Mouse (Mus musculus) adrenal gland, adult 2 months (tissue): ENCODE data around the gene Slc39a11. TPM values are rescaled to one million over a fixed set of nuclear protein-coding genes. Genes with fewer than 3 reads are reported as not detected.

Experiments
- DNase-seq: peaks from one replicate; pipeline ENCODE4 v3.0.0; 2021
- polyA plus RNA-seq: library from polyadenylated mRNA; depleted of rRNA; stranded (reverse); fragments of >200 nt; gene quantifications from 2 replicates; pipeline ENCODE4 v1.2.3, GENCODE M21; 2012
- total RNA-seq, 2 experiments: library from RNA; stranded (reverse); gene quantifications; 2 replicates each; pipeline ENCODE4 v1.2.3; 2021

The Slc39a11 gene
- total and polyA plus RNA-seq, 3 experiments = 22.9 to 34.4 (median 31.5) TPM

DNA sequence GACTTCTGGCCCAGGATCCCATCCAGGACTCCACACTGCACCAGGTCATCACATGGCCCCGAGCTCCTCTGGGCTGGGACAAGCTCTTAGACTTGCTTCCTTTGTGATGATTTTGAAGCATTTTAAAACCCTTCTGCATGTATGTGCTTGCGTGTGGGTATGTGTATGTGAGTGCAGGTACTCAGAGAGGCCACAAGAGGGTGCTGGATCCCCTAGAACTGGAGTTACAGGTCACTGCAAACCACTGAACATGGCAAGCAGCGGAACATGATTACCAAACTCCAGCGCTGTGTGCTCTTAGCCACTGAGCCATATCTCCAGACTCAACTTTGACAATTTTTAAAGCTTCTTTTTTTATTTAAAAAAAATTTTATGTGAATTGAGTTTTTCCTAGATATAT, 249.0 kb downstream of the Slc39a11 start:
- DNase-seq = no peak

DNA sequence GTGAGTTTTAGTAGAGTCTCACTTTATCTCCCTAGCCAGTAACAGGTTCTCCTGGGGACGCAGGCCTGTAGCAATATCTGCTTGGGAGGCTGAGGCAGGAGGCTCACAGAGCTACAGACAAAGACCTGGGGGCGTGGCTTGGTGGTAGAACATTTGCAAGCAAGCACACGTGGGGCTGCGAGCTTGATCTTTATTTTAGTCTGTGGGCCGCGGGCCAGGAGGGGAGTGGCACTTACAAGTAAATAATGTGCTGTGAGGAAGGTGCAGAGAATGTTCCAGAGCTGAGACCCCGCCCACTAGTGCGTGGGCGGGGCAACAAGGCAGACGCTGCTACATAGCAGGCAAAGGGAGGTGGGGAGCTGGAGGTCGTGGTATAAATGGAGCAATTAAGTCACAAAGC, 250.3 kb downstream of the Slc39a11 start:
- no peak for DNase-seq

DNA sequence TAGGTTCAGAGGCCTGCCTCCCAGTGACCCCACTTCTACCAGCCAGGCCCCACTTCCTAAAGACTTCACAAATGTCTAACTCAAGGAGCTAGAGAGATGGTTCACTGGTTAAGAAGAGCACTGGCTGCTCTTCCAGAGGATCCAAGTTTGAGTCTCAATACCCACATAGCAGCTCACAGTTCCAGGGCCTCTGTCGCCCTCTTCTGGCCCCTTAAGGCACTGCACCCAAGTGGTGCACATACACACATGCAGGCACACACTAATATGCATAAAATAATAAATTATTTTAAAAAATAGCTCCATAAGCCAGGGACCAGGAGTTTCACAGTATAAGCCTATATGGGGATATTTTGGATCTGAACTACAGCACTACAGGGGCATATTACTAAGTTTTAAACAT, 252.5 kb downstream of the Slc39a11 start:
- no peak for DNase-seq

DNA sequence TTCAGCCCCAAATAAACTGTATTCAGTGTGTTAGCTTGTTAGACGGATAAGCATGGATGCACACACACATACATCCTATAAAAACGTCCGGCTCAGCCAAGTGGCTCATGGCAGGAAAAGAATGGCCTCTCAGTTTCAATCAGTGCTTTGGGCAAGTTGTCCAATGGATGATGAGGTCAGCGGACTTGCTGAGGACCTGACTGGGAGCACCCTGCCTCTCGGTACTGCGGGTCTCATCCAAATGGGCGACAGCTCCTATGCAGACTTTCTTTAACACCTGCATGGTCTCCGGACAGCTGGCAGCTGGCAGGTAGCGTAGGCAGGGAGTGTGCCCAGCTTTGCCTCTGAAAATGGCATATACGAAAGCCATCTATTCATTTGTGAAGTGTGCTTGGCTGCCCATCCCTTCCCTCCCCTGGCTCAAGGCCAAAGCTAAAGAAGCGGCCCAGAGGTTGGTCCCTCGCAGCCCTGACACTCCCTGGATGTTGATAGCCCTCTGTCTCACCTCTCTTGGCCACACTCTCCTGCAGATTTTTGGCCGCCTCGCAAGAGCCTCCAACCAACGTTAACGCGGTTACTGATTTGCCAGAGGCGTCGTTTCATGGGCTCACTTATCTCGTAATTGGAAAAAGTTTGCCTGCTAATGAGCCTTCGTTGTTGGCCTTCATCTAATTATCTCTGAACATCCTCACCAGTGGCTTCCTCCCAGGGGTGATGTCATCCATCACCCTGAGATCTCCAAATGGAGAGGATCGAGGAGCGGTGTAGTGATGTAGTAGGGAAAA, 256.3 kb downstream of the Slc39a11 start:
- no peak for DNase-seq

DNA sequence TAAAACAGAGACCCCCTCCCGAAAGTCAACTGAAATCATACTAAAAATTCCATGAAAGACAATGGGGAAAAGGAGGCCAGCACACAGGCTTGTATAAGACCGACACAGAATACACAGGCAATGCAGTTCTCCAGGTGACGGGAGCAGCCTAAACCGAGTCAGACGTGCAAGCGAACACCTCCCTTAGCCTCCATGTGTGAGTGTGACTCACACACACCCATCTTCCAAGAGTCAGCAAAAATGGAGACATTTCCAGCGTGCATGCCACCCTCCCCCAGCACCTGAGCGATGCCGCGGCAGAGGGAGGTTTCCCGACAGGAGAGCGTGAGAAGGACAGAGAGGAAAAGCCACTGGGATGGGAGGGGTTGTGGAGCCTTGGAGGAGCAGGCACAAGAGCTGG, 258.2 kb downstream of the Slc39a11 start:
- DNase-seq = no peak

DNA sequence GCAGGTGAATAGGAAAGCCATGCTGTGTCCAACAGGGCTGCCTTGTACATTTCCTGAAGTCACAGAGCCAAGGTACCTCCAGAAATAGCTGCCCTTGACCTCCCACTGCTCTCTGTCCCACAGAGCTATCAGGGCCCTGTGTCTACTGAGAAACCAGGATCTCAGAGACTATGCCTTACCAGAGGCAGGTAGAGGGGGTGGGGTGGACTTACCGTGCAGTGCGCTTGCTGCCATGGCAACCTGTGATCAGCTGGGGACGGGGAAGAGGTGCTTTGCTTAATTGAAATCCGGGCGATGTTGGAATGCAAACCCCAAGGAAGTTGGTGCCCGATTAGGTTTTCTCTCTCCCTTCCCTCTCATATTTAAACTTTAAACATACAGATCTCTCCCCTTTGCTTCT, 260.2 kb downstream of the Slc39a11 start:
- no peak for DNase-seq

DNA sequence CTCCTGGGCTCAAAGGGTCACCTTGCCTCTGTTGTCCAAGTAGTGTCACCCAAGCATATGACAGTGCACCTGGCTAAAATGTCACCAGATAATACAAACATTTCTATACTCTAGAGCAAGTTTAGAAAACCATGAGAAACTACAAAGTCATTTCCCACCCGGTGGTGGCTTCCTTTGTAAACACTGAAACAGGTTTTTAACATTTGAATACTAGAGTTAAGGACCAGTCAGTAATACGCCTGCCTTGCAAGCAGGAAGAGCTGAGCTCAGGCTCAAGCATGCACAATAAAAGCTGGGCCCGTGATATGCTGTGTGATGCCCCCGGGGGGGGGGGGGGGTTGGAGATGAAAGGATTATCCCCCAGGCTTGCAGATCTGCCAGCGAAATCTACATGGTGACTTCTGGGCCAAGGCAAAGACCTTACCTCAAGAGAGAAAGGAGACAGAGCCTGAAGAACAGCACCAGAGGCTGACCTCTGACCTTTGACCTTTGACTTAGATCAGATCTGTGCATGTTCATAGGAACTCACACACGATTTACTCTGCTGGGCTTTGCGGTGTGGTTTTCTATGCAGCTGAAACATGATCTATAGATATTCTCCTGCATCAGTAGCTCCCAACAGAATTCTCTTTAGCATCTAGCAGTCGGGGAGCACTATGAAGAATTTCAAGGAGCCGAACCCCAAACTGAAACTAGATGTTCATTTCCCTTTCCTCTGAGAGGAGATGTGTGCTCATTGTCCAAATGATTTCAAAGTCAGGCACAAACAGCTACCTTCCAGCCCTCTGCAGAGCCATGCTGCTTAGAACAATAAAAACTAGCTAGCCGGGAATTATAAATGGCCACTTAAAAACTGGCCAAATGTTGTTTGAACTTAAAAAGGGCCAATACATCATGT, 267.0 kb downstream of the Slc39a11 start:
- DNase-seq = no peak

DNA sequence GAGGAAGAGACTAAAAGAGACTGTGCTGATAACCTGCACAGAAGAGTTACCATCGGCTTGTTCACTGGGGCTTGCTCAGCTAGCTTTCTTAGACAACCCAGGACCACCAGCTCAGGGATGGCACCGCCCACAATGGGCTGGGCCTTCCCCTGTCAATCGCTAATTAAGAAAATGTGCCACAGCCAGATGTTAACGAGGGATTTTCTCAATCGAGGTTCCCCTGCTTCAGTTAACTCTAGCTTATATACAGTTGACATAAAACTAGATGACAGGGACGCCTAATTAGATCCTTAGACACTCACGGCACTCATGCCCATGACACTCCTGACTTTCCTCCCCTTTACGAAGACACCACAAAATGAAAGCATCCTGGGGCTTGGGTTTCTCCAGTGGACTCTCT, 268.3 kb downstream of the Slc39a11 start:
- DNase-seq = no peak

DNA sequence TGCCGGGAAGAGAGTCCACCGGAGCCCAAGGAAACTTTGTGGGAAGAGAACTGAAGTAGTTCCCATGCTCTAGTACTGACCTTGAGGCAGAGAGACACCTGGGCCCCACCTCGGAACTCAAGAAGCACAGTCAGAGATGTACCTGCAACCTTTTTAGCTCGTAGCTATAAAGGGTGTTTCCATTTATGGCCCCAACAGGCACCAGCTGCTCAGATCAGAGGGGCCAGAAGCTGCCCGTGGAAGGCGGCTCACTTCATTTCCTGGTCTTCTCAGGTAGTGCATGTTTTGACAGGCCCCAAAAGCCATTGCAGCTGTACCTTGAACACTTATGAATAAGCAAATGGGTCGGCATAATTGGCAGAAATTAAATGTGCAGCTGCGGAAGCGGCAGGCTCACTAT, 271.0 kb downstream of the Slc39a11 start:
- DNase-seq = no peak

DNA sequence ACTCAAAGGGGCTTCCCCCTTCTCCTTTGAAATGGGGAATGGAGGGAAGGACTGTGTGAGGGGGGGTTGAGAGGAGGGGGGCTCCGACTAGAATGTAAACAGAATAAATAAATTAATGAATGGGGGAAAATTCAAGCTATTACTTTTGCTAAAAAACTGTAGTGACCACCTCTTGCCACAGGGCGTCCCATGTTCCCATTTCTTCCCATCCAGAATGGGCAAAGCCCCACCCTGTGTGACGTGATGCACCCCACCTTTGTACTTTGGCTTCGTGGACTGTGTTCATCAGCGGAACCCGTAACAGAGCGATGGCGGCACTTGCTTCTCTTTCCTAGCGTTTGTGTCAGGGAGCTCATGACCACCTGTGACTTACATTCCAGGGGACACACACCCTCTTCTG, 273.8 kb downstream of the Slc39a11 start:
- DNase-seq = no peak

DNA sequence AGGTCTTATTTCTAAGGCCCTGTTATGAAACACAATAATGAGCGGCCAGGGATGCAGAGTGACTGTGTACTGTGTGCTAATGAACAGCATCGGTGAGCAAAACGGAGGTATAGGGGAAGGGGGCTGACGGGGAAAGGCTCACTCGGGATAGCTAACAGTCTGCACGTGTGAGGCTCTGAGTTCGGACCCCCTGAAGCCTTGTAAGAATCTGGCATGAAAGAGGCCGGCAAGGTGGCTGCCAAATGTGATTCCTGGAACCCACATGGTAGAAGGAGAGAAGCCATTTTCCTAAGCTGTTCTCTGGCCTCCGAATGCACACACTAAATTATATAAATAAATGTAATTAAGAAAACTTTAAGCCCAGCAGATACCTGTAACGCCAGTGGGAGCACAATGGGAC, 276.0 kb downstream of the Slc39a11 start:
- no peak for DNase-seq

DNA sequence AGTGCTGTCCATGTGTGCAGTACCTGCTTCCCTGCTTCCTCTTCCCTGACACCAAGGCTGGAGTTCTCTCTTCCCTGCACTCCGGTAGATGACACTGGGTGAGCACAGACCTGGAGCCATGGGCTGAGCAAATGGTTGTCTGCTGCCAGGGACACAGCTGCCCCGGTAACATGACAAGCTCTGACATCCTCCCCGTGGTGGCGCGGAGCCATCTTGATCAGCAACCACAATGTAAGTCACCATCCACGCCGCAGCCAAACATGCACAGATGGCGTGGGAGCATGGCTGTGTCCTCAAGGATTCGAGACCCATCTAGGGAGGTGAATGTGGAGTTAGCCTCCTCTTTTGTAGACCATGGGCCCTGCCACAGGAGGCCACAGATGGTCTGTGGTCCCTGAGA, 276.5 kb downstream of the Slc39a11 start:
- no peak for DNase-seq

DNA sequence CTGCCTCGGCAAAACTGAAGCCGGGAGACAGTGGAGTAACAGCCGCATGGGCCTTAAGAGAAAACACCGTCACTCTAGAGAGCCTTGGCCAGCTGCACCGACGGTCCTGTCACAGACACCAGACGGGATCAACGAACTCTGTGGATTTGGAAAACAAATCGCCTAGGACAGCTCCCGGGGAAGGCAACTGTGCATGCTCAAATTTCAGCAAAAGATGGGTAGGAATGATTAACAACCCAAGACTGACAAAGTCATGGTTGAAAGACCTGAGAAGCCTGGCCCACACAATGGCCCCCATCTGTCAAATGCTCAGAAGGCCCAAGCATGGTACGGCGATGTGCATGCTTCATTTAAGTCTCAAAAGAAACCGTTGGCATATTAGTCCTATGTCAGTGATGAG, 281.8 kb downstream of the Slc39a11 start:
- DNase-seq = no peak

DNA sequence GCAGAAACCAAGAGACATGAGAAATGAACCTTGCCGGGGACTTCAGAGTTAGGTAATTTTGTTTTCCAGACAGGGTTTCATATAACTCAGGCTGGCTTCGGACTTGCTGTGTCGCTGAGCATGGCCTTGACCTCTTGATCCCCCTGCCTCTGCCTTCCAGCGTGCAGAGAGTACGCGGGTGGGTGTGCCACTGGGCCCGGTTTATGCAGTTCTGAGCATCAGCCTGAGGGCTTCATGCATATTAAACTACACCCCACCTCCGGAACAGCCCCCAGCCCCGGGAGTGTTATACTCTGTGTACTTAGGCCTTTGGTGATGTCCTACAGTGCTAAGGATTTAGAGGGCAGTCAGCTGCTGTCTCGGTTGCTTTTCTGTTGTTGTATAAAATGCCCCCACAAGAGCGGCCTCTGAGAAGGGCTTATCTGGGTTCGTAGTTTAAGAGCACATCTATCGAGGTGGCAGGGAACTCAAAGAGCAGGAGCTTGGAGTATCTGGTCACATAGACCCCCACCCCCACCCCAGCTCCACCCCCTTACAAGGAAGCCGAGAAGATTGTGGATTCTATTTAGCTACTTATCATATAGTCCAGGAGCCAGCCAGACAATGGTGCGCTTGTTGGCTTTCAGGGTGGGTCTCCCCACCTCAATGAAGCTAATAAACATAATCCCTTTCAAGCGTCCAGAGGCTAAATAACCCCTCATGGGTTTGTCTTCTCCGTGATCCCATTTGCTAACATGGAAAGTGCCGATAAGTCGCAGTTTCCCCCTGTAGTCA, 283.4 kb downstream of the Slc39a11 start:
- peak; percentile 38 for DNase-seq

DNA sequence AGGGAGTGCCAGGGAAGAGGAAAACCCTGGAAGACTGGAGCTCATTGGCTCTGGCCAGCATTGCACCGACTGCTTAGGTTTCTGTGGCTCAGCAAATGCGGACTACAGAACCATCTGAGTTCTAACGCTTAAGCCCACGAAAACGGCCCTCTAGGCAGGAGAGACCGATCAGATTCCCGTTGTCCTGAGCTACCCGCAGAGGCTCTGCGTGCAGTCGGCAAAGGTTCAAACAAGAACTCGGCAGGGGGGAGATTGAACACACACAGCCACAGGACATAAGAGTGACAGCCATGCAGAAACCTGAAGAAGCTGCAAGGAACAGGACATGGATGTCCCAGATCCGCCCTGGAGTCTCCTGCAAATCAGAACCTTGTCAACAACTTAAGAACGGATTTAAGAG, 286.1 kb downstream of the Slc39a11 start:
- DNase-seq = no peak

DNA sequence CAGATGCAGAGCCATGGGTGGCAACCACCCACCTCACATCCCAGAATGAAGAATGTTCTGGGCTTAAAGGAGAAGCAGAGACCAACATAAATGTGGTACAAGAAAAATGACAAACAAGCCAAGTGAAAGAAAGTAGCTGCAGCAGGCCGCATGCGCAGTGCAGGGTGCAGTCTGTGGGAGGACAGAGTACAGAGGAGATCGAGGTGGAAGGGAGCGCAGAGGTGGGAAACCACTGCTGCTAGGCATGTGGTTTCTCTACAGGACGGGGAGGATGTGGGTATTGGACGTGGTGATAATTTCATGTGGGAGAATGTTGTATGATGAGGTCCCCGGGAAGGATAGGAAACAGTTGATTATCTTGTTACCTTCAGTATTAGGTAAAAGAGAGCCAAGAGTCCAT, 287.3 kb downstream of the Slc39a11 start:
- DNase-seq = no peak

DNA sequence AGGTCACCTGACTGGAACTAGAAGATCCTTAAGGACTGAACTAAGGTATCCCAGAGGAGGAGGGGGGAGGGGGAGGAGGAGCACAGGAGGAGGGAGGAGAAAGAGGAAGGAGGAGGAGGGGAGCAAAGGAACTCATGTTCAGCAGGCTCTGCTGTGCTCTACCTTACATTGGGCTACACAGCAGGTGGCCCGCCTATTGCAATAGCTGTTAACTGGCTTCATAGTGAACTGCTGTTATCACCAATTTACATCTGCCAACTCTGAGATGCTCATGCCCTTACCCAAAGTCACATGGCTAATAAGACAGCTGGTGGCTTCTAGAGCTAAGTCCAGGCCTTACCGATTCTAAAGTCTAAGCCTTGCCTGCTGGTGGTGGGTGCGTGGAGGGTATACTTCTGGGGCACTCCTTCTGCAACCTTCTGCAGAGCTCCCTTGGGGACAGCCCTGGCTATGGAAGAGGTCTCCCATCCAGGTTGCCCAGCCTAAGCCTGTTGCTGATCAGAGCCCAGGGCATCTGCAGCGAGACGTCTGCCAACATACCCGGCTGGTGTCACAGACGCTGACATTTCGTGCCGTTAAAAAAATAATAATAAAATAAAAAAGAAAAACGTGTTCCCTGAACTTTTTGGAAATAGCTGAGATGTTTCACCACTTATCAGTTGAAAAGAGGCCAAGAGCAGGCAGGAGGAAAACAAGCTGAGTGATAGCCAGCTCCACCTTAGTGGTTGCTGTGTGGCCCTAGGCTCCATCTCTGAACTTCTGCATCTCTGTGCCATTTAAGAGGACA, 289.6 kb downstream of the Slc39a11 start:
- no peak for DNase-seq

DNA sequence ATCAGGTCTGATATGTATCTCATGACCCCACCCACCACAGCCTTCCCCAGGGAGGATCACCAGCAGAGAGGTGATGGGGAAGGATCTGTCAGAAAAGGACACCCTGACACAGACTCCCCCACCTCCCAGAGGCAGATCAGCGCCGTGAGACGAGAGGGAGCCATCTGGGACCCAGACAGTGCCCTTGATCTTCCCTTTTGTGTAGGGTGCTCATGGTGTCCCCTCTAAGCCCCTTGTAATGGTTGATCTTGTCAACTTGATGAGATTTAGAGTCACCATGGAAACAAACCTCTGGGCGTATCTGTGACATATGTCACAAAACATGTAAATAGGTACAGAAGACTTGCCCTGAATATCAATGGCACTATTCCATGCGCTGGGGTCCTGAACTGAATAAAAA, 293.9 kb downstream of the Slc39a11 start:
- no peak for DNase-seq

DNA sequence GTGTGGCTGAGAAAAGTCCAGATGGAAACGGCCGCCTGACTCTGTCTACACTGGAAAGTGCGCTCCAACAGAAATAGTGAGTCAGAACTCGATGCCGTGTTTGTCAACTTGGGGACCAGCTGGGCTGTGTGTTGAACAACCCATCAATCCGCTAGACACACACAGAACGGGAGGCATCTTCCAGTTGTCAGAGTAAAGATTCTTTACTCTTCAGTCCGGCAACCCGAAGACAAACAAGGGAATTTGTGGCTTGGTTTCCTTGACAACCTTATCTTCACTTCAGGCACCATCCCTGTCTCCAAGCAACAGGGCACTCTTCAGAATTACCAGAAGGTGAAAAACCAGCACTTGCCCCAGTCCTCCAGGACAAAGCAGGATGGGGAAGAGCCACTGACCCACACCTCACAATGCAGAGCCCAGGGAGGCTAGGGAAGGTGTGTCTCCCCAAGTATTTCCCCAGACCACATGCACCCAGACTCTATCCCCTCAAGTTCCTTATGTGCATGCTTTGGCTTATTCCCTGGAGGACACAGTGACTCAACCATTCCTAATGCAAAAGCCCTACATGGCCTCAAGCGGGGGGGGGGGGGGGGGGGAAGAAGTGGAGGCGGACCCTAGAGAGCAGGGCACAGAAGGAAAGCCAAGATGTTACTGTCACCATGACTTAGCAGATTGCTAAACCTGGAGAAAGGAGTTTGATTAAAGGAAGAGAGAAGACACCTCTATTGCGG, 297.6 kb downstream of the Slc39a11 start:
- no peak for DNase-seq

DNA sequence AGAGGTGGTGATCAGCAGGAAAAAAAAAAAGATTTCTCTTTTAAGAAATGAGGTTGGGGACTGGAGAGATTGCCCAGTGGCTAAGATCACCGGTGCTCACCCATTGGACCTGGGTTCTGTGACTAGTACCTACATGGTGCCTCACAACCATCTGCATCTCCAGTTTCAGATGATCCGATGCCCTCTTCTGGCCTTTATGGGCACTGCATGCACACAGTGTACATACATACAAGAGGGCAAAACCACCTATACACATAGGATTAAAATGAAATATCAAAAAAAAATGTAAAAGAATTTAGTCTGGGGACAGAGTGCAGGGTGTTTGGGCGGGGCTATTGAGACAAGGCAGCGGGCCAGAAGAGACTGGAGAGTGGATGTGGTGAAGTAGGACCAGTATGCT, 299.3 kb downstream of the Slc39a11 start:
- no peak for DNase-seq

DNA sequence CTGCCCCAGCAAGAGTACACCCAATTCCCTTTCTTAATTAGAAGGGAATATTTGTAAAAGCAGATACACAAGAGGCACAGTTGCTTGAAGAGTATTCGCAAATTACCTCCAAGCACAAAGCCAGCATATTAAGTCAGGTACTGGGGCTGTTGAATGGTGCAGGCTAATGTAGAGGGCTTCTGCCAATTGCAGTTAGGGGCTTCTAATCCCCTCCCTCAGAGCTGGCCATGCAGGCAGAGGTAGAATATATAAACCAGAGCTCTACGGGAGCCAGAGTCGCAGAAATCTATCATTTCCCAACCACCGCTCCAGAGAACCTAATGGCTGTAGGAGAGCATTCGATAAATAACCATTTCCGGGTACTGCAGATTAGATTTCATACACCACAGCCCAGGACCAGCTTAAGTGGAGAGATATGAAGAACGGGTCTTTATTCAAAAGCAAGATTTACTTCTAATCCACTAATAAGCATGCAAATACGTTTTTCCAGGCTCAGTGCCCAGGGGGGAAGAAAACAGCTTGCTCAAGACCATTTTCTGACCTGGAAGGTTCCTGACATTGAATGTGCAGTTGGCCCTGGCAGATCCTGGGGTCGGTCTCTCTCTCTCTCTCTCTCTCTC, 302.9 kb downstream of the Slc39a11 start:
- no peak for DNase-seq
